11 mouse cellular contexts compared by ENCODE assay signal in the genomic region with DNA sequence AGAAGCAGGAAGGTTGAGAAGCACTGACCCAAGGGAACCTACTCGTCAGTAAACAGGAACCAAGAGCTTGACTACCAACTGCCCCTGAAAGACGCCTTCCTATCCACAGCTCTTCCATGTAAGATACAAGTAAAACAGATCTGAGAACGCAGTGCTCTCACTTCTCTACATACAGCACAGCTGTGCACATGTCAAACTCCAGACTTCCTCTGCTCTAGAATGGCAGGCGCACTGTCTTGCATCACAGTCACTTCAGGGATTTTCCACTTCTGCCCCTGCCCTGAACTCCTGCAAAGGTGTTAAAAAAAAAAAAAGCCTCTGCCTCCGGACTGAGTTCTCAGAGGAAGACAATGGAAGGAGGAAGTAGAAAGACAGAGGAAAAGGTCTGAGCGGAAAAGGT.
DNase-seq lines count a peak whose midpoint lies in the region; ATAC-seq and TF ChIP-seq lines count a peak whose summit lies in the region.
"Had no signal": no experiment of that assay in that cellular context is flagged by ENCODE, and none has a peak within 500 bp of the region (broad histone marks: within the 10 kb centered on the region; RNA-seq: fewer than 3 reads in every experiment).

No protein-coding gene starts in this region.

- H3K36me3 ChIP-seq in kidney, embryonic 15.5 days, result peaks cover 5% of the 10 kb centered on the region; the same call in 1 of the 2 replicates
- H3K36me3 ChIP-seq in CH12.LX (replicated peaks in 1 of 2; ENCODE audit: control insufficient read depth in 1 of 2, insufficient read depth in 1 of 2, low read length in 1 of 2) (peaks cover 0 to 21% of the 10 kb centered on the region in 2 experiments), macrophage (ENCODE audit: inconsistent target) (0 out of 2 replicates have a peak, but pooled peaks cover 6% of the 10 kb centered on the region)

- WGBS in kidney, embryonic 15.5 days, result 47% methylated on average over 6 of the region's 6 CpGs
- WGBS in macrophage (ENCODE audit: missing documents), result 5% methylated on average over 6 of the region's 6 CpGs

- dilution Hi-C loops in CH12.LX (cut with MboI; ENCODE audit: extremely low pct_ligation_motif_present, extremely low pct_unique_long_range_greater_than_20kb, low sequenced_read_pairs), result no loop called here

- DNase-seq in kidney, adult 11 months, result no peak
- peak; percentile 65 for DNase-seq in CH12.LX (ENCODE audit: extremely low read depth)
- DNase-seq in yolk sac, embryonic 10.5 days (ENCODE audit: low spot score), result no peak
- DNase-seq in testis, postnatal 14 days (ENCODE audit: low spot score), result no peak
- DNase-seq: cerebellum, postnatal 14 days; thymus, adult 2 months had no signal

- H3K27me3 ChIP-seq in kidney, embryonic 15.5 days, result no peaks in the 10 kb centered on the region
- H3K27me3 ChIP-seq in CH12.LX (replicated peaks), result no peaks in the 10 kb centered on the region
- H3K27me3 ChIP-seq: limb, embryonic 12.5 days; midbrain, embryonic 13.5 days had no signal

- peak overlapping the region; percentile 52 for H3K27ac ChIP-seq in kidney, embryonic 15.5 days
- peak overlapping the region; percentile 13; the same call in 1 of the 2 replicates for H3K27ac ChIP-seq in CH12.LX (ENCODE audit: insufficient read depth, low read depth)
- 0 out of 2 replicates have a peak overlapping the region, but pooled peaks have one; percentile 8 for H3K27ac ChIP-seq in brown adipose tissue, adult 24 weeks (replicated peaks; ENCODE audit: low read depth, low read length)
- H3K27ac ChIP-seq in macrophage, result peak overlapping the region; percentile 33
- H3K27ac ChIP-seq: limb, embryonic 12.5 days; midbrain, embryonic 13.5 days had no signal

- H3K4me3 ChIP-seq in kidney, embryonic 15.5 days (replicated peaks), result no peak overlapping the region
- no peak overlapping the region for H3K4me3 ChIP-seq in CH12.LX (replicated peaks in 1 of 3; ENCODE audit: low read depth in 2 of 3, low read length in 2 of 3, poor library complexity in 1 of 3)
- H3K4me3 ChIP-seq in brown adipose tissue, adult 24 weeks (ENCODE audit: insufficient read depth, low read depth, low read length), result no peak overlapping the region
- no peak overlapping the region for H3K4me3 ChIP-seq in macrophage (ENCODE audit: inconsistent target)
- H3K4me3 ChIP-seq: limb, embryonic 12.5 days; midbrain, embryonic 13.5 days had no signal

- no peak for ATAC-seq in kidney, embryonic 15.5 days (replicated peaks; ENCODE audit: low FRiP score)
- ATAC-seq: midbrain, embryonic 13.5 days had no signal

- no peak overlapping the region for H3K4me2 ChIP-seq in kidney, embryonic 15.5 days
- H3K4me2 ChIP-seq in CH12.LX (ENCODE audit: insufficient read depth, low read depth, poor library complexity, severe bottlenecking), result peak overlapping the region; percentile 44; the same call in 1 of the 2 replicates
- H3K4me2 ChIP-seq: limb, embryonic 12.5 days; midbrain, embryonic 13.5 days had no signal

- TF ChIP-seq RAD21 in CH12.LX (IDR thresholded peaks at IDR 0.05; ENCODE audit: low read depth, low read length), result no peak

- H3K79me2 ChIP-seq in CH12.LX (replicated peaks; ENCODE audit: control insufficient read depth, extremely low read depth, insufficient read depth, poor library complexity, severe bottlenecking) (0 out of 2 replicates have a peak, but pooled peaks cover under 1% of the 10 kb centered on the region), macrophage (ENCODE audit: inconsistent target) (peaks cover 75% of the 10 kb centered on the region)

- no peak for TF ChIP-seq POLR2A in CH12.LX (IDR thresholded peaks at IDR 0.05; ENCODE audit: low read depth, low read length)

- H3K9ac ChIP-seq in kidney, embryonic 15.5 days, result no peak overlapping the region
- H3K9ac ChIP-seq in CH12.LX (ENCODE audit: insufficient read depth, low read depth), result no peak overlapping the region
- H3K9ac ChIP-seq: limb, embryonic 12.5 days; midbrain, embryonic 13.5 days had no signal

- H3K9me3 ChIP-seq in kidney, embryonic 15.5 days (replicated peaks), result no peaks in the 10 kb centered on the region
- H3K9me3 ChIP-seq in CH12.LX (replicated peaks; ENCODE audit: low read length), result no peaks in the 10 kb centered on the region
- H3K9me3 ChIP-seq: limb, embryonic 12.5 days; midbrain, embryonic 13.5 days had no signal

- TF ChIP-seq CTCF in CH12.LX (conservative IDR thresholded peaks at IDR 0.05 in 1 of 2, IDR thresholded peaks at IDR 0.05 in 1 of 2; ENCODE audit: low read depth in 2 of 2, low read length in 2 of 2), result no peak

- in situ Hi-C loops in CH12.LX (cut with MboI; ENCODE audit: low pct_ligation_motif_present, low pct_unique_long_range_greater_than_20kb, low sequenced_read_pairs), result no loop called here

- TF ChIP-seq EP300 in CH12.LX (IDR thresholded peaks at IDR 0.05; ENCODE audit: low read length), result peak; percentile 76

- no peaks in the 10 kb centered on the region for H3K4me1 ChIP-seq in kidney, embryonic 15.5 days
- peaks cover 0 to 21% of the 10 kb centered on the region in 2 experiments; a peak in 2 of 4 replicates for H3K4me1 ChIP-seq in CH12.LX (ENCODE audit: control insufficient read depth in 1 of 2, insufficient read depth in 2 of 2)
- H3K4me1 ChIP-seq in brown adipose tissue, adult 24 weeks (ENCODE audit: control insufficient read depth, insufficient read depth, insufficient read length, low read length), result peaks cover 5% of the 10 kb centered on the region; the same call in 1 of the 2 replicates
- H3K4me1 ChIP-seq: midbrain, embryonic 13.5 days had no signal

TF ChIP-seq in CH12.LX, 34 proteins besides CTCF, POLR2A, EP300 and RAD21:
- TF ChIP-seq ZMIZ1 (IDR thresholded peaks at IDR 0.05; ENCODE audit: low read depth, low read length) (no peak), SIN3A (IDR thresholded peaks at IDR 0.05; ENCODE audit: low read length) (peak; percentile 83), MAFK (IDR thresholded peaks at IDR 0.05; ENCODE audit: insufficient replicate concordance, low read length) (no peak), RCOR1 (conservative IDR thresholded peaks at IDR 0.05; ENCODE audit: low read depth, low read length) (peak; percentile 28; the same call in 1 of the 2 replicates), MEF2A (IDR thresholded peaks at IDR 0.05; ENCODE audit: borderline replicate concordance, low read depth, low read length) (peak; percentile 15; the same call in 1 of the 2 replicates), GABPA (IDR thresholded peaks at IDR 0.05; ENCODE audit: insufficient replicate concordance, low read depth, low read length) (no peak), HCFC1 (IDR thresholded peaks at IDR 0.05; ENCODE audit: low read depth, low read length) (no peak), BHLHE40 (IDR thresholded peaks at IDR 0.05; ENCODE audit: low read depth, low read length) (peak; percentile 92), TBP (conservative IDR thresholded peaks at IDR 0.05; ENCODE audit: low read depth, low read length) (no peak), USF2 (conservative IDR thresholded peaks at IDR 0.05; ENCODE audit: low read depth, low read length) (no peak), MXI1 (IDR thresholded peaks at IDR 0.05; ENCODE audit: low read depth, low read length) (peak; percentile 46; the same call in 1 of the 2 replicates), ZKSCAN1 (IDR thresholded peaks at IDR 0.05; ENCODE audit: borderline replicate concordance, low read depth, low read length) (no peak), MYC (IDR thresholded peaks at IDR 0.05; ENCODE audit: low read depth, low read length) (peak; percentile 54; the same call in 1 of the 2 replicates), CHD1 (IDR thresholded peaks at IDR 0.05; ENCODE audit: low read depth, low read length) (no peak), ZNF384 (IDR thresholded peaks at IDR 0.05; ENCODE audit: low read depth, low read length) (peak; percentile 91), TCF12 (IDR thresholded peaks at IDR 0.05; ENCODE audit: low read depth, low read length) (0 out of 2 replicates have a peak, but pooled peaks have one; percentile 51), MAZ (IDR thresholded peaks at IDR 0.05; ENCODE audit: low read depth, low read length) (no peak), IRF4 (IDR thresholded peaks at IDR 0.05; ENCODE audit: low read depth, low read length) (peak; percentile 51), JUN (IDR thresholded peaks at IDR 0.05; ENCODE audit: insufficient read depth, low read depth, low read length) (no peak), JUND (conservative IDR thresholded peaks at IDR 0.05; ENCODE audit: low read depth, low read length) (no peak), ZC3H11A (IDR thresholded peaks at IDR 0.05; ENCODE audit: low read depth, low read length) (no peak), NRF1 (IDR thresholded peaks at IDR 0.05; ENCODE audit: low read depth, low read length) (no peak), UBTF (IDR thresholded peaks at IDR 0.05; ENCODE audit: low read depth, low read length) (no peak), ELF1 (IDR thresholded peaks at IDR 0.05; ENCODE audit: low read depth, low read length) (no peak), NELFE (IDR thresholded peaks at IDR 0.05; ENCODE audit: low read depth, low read length) (no peak), ETS1 (conservative IDR thresholded peaks at IDR 0.05; ENCODE audit: low read depth, low read length) (peak; percentile 85), MAX (IDR thresholded peaks at IDR 0.05; ENCODE audit: low read length) (0 out of 2 replicates have a peak, but pooled peaks have one; percentile 50)
TF ChIP-seq in CH12.LX: peak in this region for 11.
